7 mouse cellular contexts compared by ENCODE assay signal in the genomic region with DNA sequence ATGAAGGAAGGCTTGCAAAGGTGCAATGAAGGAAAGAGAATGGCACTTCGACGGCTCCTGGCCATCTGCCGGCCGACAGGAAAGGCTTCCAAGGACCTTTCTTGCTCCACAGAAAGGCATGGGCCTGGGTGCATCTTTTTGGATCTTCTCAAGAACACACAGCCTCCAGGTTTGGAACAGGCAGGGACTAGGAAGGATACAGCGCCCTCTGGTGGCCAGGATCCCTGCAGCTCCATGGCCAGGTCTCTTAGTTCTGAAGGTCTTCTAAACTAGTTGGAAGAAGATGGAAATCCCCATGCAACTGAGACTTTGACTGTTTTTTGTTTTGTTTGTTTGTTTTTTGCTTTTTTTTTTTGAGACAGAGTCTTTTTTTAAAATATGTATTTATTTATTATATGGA. TPM values are rescaled to one million over a fixed set of nuclear protein-coding genes. Genes with fewer than 3 reads are reported as not detected.
DNase-seq lines count a peak whose midpoint lies in the region; ATAC-seq lines count a peak whose summit lies in the region.

No protein-coding gene starts in this region.

- DNase-seq in CD8-positive naive resting alpha-beta T cell, adult 2 months (ENCODE audit: low read depth in 2 of 2, low spot score in 2 of 2) = peak; percentile 87 to 91
- DNase-seq in NIH3T3 (ENCODE audit: low read depth) = peak; percentile 91
- peak; percentile 95 to 98 for DNase-seq in cerebellum, postnatal 10 days
- DNase-seq in gastrocnemius, postnatal 36 days = peak; percentile 83 to 85
- DNase-seq in layer of hippocampus, postnatal 10 days (ENCODE audit: low spot score in 2 of 2) = peak; percentile 91 to 94
- DNase-seq in spleen, postnatal 14 days (ENCODE audit: low spot score in 2 of 2) = peak; percentile 69 to 84

- peak; percentile 59 for ATAC-seq in megakaryocyte progenitor cell, adult 5-6 weeks (replicated peaks; ENCODE audit: poor library complexity)

- intact Hi-C loops in gastrocnemius, postnatal 36 days (cut with DNase I) = loop anchor here (2.0 kb wide), 1 partner anchor 108 kb away; no protein-coding TSS in a partner anchor

RNA-seq across cellular contexts. Expression of gene Pdlim7, which starts 3.5 kb away (rescaled TPM):
- total RNA-seq in gastrocnemius, postnatal 36 days (2021) = 100 to 1,000 TPM; 605 to 719 TPM
- total RNA-seq in layer of hippocampus, postnatal 10 days (2021) = 10 to 100 TPM; 66.1 to 68.9 TPM
- total RNA-seq in megakaryocyte progenitor cell, adult 5-6 weeks (2015) = 12.7 and 13.0 TPM in 2 replicates
- 5.3 and 5.9 TPM in 2 replicates for total RNA-seq in megakaryocyte progenitor cell, adult 5-6 weeks (2017)

RNA-seq across cellular contexts. Expression of gene Dok3, which starts 12.1 kb away (rescaled TPM):
- 1 to 10 TPM in 1 of 2 experiments, under 1 TPM in 1; 0.74 to 1.2 TPM for total RNA-seq in gastrocnemius, postnatal 36 days (2021)
- 1 to 10 TPM; 5.0 to 6.5 TPM for total RNA-seq in layer of hippocampus, postnatal 10 days (2021)
- 18.1 and 34.6 TPM in 2 replicates for total RNA-seq in megakaryocyte progenitor cell, adult 5-6 weeks (2015)
- 22.9 and 31.2 TPM in 2 replicates for total RNA-seq in megakaryocyte progenitor cell, adult 5-6 weeks (2017)

RNA-seq across cellular contexts. Expression of gene Ddx41, which starts 19.5 kb away (rescaled TPM):
- 10 to 100 TPM in 1 of 2 experiments, 1 to 10 TPM in 1; 9.3 to 10.3 TPM for total RNA-seq in gastrocnemius, postnatal 36 days (2021)
- total RNA-seq in layer of hippocampus, postnatal 10 days (2021) = 10 to 100 TPM; 36.9 to 46.6 TPM
- 28.0 and 29.1 TPM in 2 replicates for total RNA-seq in megakaryocyte progenitor cell, adult 5-6 weeks (2015)
- total RNA-seq in megakaryocyte progenitor cell, adult 5-6 weeks (2017) = 66.9 and 78.0 TPM in 2 replicates

RNA-seq across cellular contexts. Expression of gene Dbn1, which starts 29.0 kb away (rescaled TPM):
- total RNA-seq in gastrocnemius, postnatal 36 days (2021) = 1 to 10 TPM; 7.7 TPM
- 100 to 1,000 TPM; 392 to 399 TPM for total RNA-seq in layer of hippocampus, postnatal 10 days (2021)
- 0.72 and 0.76 TPM in 2 replicates for total RNA-seq in megakaryocyte progenitor cell, adult 5-6 weeks (2015)
- total RNA-seq in megakaryocyte progenitor cell, adult 5-6 weeks (2017) = 2.3 and 2.7 TPM in 2 replicates

RNA-seq across cellular contexts. Expression of gene Prr7, which starts 52.9 kb away (rescaled TPM):
- under 1 TPM; 0.62 to 0.77 TPM for total RNA-seq in gastrocnemius, postnatal 36 days (2021)
- total RNA-seq in layer of hippocampus, postnatal 10 days (2021) = 100 to 1,000 TPM in 1 of 2 experiments, 10 to 100 TPM in 1; 98.1 to 112 TPM
- total RNA-seq in megakaryocyte progenitor cell, adult 5-6 weeks (2015) = 0.72 and 1.7 TPM in 2 replicates
- 1.5 TPM in 2 replicates for total RNA-seq in megakaryocyte progenitor cell, adult 5-6 weeks (2017)

Comparison
In these comparisons a context has a peak if more than half of its experiments do, and no peak if none do; other contexts are left out.
1. Peak in every context shown above with its lines: DNase-seq and ATAC-seq.
2. RNA of gene Pdlim7, which starts 3.5 kb away (total RNA-seq): 605 to 719 TPM in gastrocnemius, postnatal 36 days; 66.1 to 68.9 TPM in layer of hippocampus, postnatal 10 days and 5.3 to 13.0 TPM in megakaryocyte progenitor cell, adult 5-6 weeks; every median in the first group is over 4 times any median in the second.